Mouse (Mus musculus) splenic B cell, adult 2 months (primary cell): ENCODE measurements at regions not wholly inside any gene's neighbourhood (a gene's known extent, or its start where the extent isn't known, plus 50 kb on each side); places are given as distances from the start of the nearest gene placed in this dataset.

Experiments
- DNase-seq: peaks from one replicate; pipeline ENCODE4 v3.0.0-alpha.2; 2011; ENCODE audit warnings: low read depth, low spot score
- H3K27me3 ChIP-seq: 2 replicates; pipeline ENCODE4 v1.6.1; 2012; ENCODE audit warnings: mild to moderate bottlenecking, low read length, moderate library complexity, mixed read lengths; ENCODE audit not compliant: control insufficient read depth, poor library complexity, insufficient read depth, severe bottlenecking
- H3K36me3 ChIP-seq: 2 replicates; pipeline ENCODE4 v1.6.1; 2012; ENCODE audit warnings: mild to moderate bottlenecking, low read length, moderate library complexity, mixed read lengths; ENCODE audit not compliant: control insufficient read depth, poor library complexity, insufficient read depth, severe bottlenecking

- Histone ChIP-seq H3K27me3 (no peaks in the 10 kb centered on the region; the same call in 1 of the 2 replicates), H3K36me3 (no peaks in the 10 kb centered on the region)
- no peak for DNase-seq
These were observed 897.2 kb downstream of the Efnb2 start for GRCm38 (mm10) chr8:7763820-7764219.

GRCm38 (mm10) chr8:7760987-7761386 is 900.1 kb downstream of the Efnb2 start:
- H3K27me3 ChIP-seq: no peaks in the 10 kb centered on the region
- H3K36me3 ChIP-seq: no peaks in the 10 kb centered on the region
- DNase-seq: no peak

GRCm38 (mm10) chr8:7732726-7733125 is 928.3 kb downstream of the Efnb2 start:
- DNase-seq: no peak
- no peaks in the 10 kb centered on the region; the same call in 1 of the 2 replicates for H3K27me3 ChIP-seq
- no peaks in the 10 kb centered on the region for H3K36me3 ChIP-seq

GRCm38 (mm10) chr8:7721880-7722279 is 939.2 kb downstream of the Efnb2 start:
- no peaks in the 10 kb centered on the region for H3K27me3 ChIP-seq
- DNase-seq: no peak
- H3K36me3 ChIP-seq: no peaks in the 10 kb centered on the region

GRCm38 (mm10) chr8:7718898-7719696 is 941.9 kb downstream of the Efnb2 start:
- no peaks in the 10 kb centered on the region for H3K36me3 ChIP-seq
- no peak for DNase-seq
- H3K27me3 ChIP-seq: no peaks in the 10 kb centered on the region

- DNase-seq: no peak
- Histone ChIP-seq H3K27me3 (no peaks in the 10 kb centered on the region), H3K36me3 (no peaks in the 10 kb centered on the region)
These were observed 950.3 kb downstream of the Efnb2 start for GRCm38 (mm10) chr8:7710764-7711163.

- DNase-seq: no peak
- no peaks in the 10 kb centered on the region for H3K27me3 ChIP-seq
- no peaks in the 10 kb centered on the region for H3K36me3 ChIP-seq
These were observed 951.6 kb downstream of the Efnb2 start for GRCm38 (mm10) chr8:7709406-7709805.

- no peak for DNase-seq
- Histone ChIP-seq H3K36me3 (no peaks in the 10 kb centered on the region), H3K27me3 (no peaks in the 10 kb centered on the region)
These were observed 969.6 kb downstream of the Efnb2 start for GRCm38 (mm10) chr8:7691355-7691996.

GRCm38 (mm10) chr8:7653804-7654203 is 1007.2 kb downstream of the Efnb2 start:
- H3K36me3 ChIP-seq: no peaks in the 10 kb centered on the region
- no peaks in the 10 kb centered on the region for H3K27me3 ChIP-seq
- no peak for DNase-seq
